Mouse (Mus musculus): ENCODE results near the gene Islr.

- TF ChIP-seq POLR2A (IDR thresholded peaks at IDR 0.05; ENCODE audit: extremely low read depth, insufficient read depth, low read length) = no peak
- TF ChIP-seq CTCF (IDR thresholded peaks at IDR 0.05; ENCODE audit: low read depth, low read length) = no peak
Measured at GRCm38 (mm10) chr9:58228777-58229466, 24.8 kb upstream of the Islr start.

All from liver, adult 2 months (tissue).